Mouse (Mus musculus) hindbrain, embryonic 11.5 days (tissue): ENCODE data around the gene Snrpa1. TPM values are rescaled to one million over a fixed set of nuclear protein-coding genes. Genes with fewer than 3 reads are reported as not detected.

Source experiments
- ATAC-seq: fragments of 200-750 bp; cut with Nextera tagmentation; 2 replicates; pipeline ENCODE4 v1.8.0; 2017; ENCODE audit warnings: mild to moderate bottlenecking, moderate TSS enrichment, moderate library complexity; ENCODE audit not compliant: low FRiP score
- DNase-seq: peaks from one replicate; pipeline ENCODE4 v3.0.0-alpha.2; 2015; ENCODE audit warnings: low spot score
- H3K27ac ChIP-seq: fragments of 300-500 bp; sonication (generic); 2 replicates; pipeline ENCODE4 v1.5.1; 2014; ENCODE audit warnings: mild to moderate bottlenecking, low read depth, low read length
- H3K27me3 ChIP-seq: fragments of 300-500 bp; sonication (generic); 2 replicates; pipeline ENCODE4 v1.6.1; 2014; ENCODE audit warnings: mild to moderate bottlenecking, low read length, moderate library complexity, mixed read lengths; ENCODE audit not compliant: control insufficient read depth, insufficient read depth
- H3K36me3 ChIP-seq: fragments of 300-500 bp; sonication (generic); 2 replicates; pipeline ENCODE4 v1.6.1; 2014; ENCODE audit warnings: mild to moderate bottlenecking, low read length, moderate library complexity, mixed read lengths; ENCODE audit not compliant: control insufficient read depth, insufficient read depth
- H3K4me1 ChIP-seq: fragments of 300-500 bp; sonication (generic); replicated peaks from 2 replicates; pipeline ENCODE4 v1.6.1; 2014; ENCODE audit warnings: low read length, mixed read lengths; ENCODE audit not compliant: control insufficient read depth, insufficient read depth
- H3K4me2 ChIP-seq: fragments of 300-500 bp; sonication (generic); replicated peaks from 2 replicates; pipeline ENCODE4 v1.6.1; 2014; ENCODE audit warnings: mild to moderate bottlenecking, low read depth, low read length
- H3K4me3 ChIP-seq: fragments of 300-500 bp; sonication (generic); 2 replicates; pipeline ENCODE4 v1.5.1; 2014; ENCODE audit warnings: low read depth, low read length
- H3K9ac ChIP-seq: fragments of 300-500 bp; sonication (generic); 2 replicates; pipeline ENCODE4 v1.6.1; 2014; ENCODE audit warnings: low read depth, low read length
- H3K9me3 ChIP-seq: fragments of 300-500 bp; sonication (generic); 2 replicates; pipeline ENCODE4 v1.6.1; 2016; ENCODE audit warnings: low read length; ENCODE audit not compliant: control insufficient read depth
- WGBS: fragments of 180-500 bp; shearing (Covaris S2); extraction: QIAGEN DNeasy Blood & Tissue Kit; methylation state at CpG from one replicate; pipeline ENCODE4 v1.1.7; 2014; 5-methylcytosine and 5-hydroxymethylcytosine counted together
- polyA plus RNA-seq: library from polyadenylated mRNA; unstranded; fragments of >200 nt; fragmentation: Nextera tagmentation; extraction: Ambion mirVana; gene quantifications from 2 replicates; pipeline ENCODE4 v1.2.1, GENCODE M21; 2014

Snrpa1 gene
- polyA plus RNA-seq, 1 experiment from 2014 or later: 234 TPM

GRCm38 (mm10) chr7:66115821-66116343 is 57.1 kb downstream of the Snrpa1 start:
- no peak overlapping the region for H3K4me2 ChIP-seq
- no peaks in the 10 kb centered on the region for H3K36me3 ChIP-seq

GRCm38 (mm10) chr7:66116906-66117482 is 58.2 kb downstream of the Snrpa1 start:
- H3K9me3 ChIP-seq: no peaks in the 10 kb centered on the region
- H3K27me3 ChIP-seq: no peaks in the 10 kb centered on the region
- no peaks in the 10 kb centered on the region for H3K36me3 ChIP-seq
- H3K4me2 ChIP-seq: no peak overlapping the region
- H3K27ac ChIP-seq: no peak overlapping the region
- DNase-seq (no peak), ATAC-seq (no peak)
- H3K4me1 ChIP-seq: no peaks in the 10 kb centered on the region
- H3K4me3 ChIP-seq: no peak overlapping the region
- no peak overlapping the region for H3K9ac ChIP-seq
- 85% methylated on average over 8 of the region's 8 CpGs for WGBS

More at GRCm38 (mm10) chr7:66115821-66116343, 57.1 kb downstream of the Snrpa1 start:
- ATAC-seq (no peak), DNase-seq (no peak)
- no peaks in the 10 kb centered on the region for H3K27me3 ChIP-seq
- H3K27ac ChIP-seq: no peak overlapping the region
- no peak overlapping the region for H3K4me3 ChIP-seq
- H3K9me3 ChIP-seq: no peaks in the 10 kb centered on the region
- 0 out of 2 replicates have a peak, but pooled peaks cover under 1% of the 10 kb centered on the region for H3K4me1 ChIP-seq
- WGBS: 84% methylated on average over 11 of the region's 11 CpGs
- no peak overlapping the region for H3K9ac ChIP-seq

- H3K36me3 ChIP-seq: no peaks in the 10 kb centered on the region
- DNase-seq (no peak), ATAC-seq (no peak)
- no peaks in the 10 kb centered on the region for H3K27me3 ChIP-seq
- H3K27ac ChIP-seq: no peak overlapping the region
- H3K4me3 ChIP-seq: no peak overlapping the region
- no peak overlapping the region for H3K4me2 ChIP-seq
- 89% methylated on average over 3 of the region's 3 CpGs for WGBS
- no peaks in the 10 kb centered on the region for H3K4me1 ChIP-seq
- H3K9me3 ChIP-seq: no peaks in the 10 kb centered on the region
- no peak overlapping the region for H3K9ac ChIP-seq
These were observed 59.2 kb downstream of the Snrpa1 start for GRCm38 (mm10) chr7:66118046-66118445.

- Histone ChIP-seq H3K9ac (no peak overlapping the region), H3K9me3 (no peaks in the 10 kb centered on the region), H3K4me1 (no peaks in the 10 kb centered on the region), H3K27me3 (no peaks in the 10 kb centered on the region), H3K36me3 (no peaks in the 10 kb centered on the region), H3K4me2 (no peak overlapping the region), H3K27ac (no peak overlapping the region), H3K4me3 (no peak overlapping the region)
- DNase-seq (no peak), ATAC-seq (no peak)
- 84% methylated on average over 7 of the region's 7 CpGs for WGBS
These were observed 60.0 kb downstream of the Snrpa1 start for GRCm38 (mm10) chr7:66118796-66119195.

GRCm38 (mm10) chr7:66120139-66120538 is 61.3 kb downstream of the Snrpa1 start:
- Histone ChIP-seq H3K36me3 (no peaks in the 10 kb centered on the region), H3K27ac (no peak overlapping the region)

GRCm38 (mm10) chr7:66120702-66121396 is 62.0 kb downstream of the Snrpa1 start:
- Histone ChIP-seq H3K9ac (no peak overlapping the region), H3K27ac (no peak overlapping the region), H3K4me2 (no peak overlapping the region), H3K4me1 (no peaks in the 10 kb centered on the region), H3K36me3 (peaks cover 6% of the 10 kb centered on the region; the same call in 1 of the 2 replicates), H3K27me3 (no peaks in the 10 kb centered on the region), H3K4me3 (no peak overlapping the region), H3K9me3 (no peaks in the 10 kb centered on the region)
- ATAC-seq (no peak), DNase-seq (no peak)
- 71% methylated on average over 7 of the region's 7 CpGs for WGBS

More at GRCm38 (mm10) chr7:66120139-66120538, 61.3 kb downstream of the Snrpa1 start:
- DNase-seq (no peak), ATAC-seq (no peak)
- H3K4me2 ChIP-seq: no peak overlapping the region
- no peak overlapping the region for H3K4me3 ChIP-seq
- WGBS: 93% methylated on average over 1 of the region's 1 CpGs
- no peaks in the 10 kb centered on the region for H3K4me1 ChIP-seq
- no peaks in the 10 kb centered on the region for H3K27me3 ChIP-seq
- H3K9me3 ChIP-seq: no peaks in the 10 kb centered on the region
- no peak overlapping the region for H3K9ac ChIP-seq

Other genes with a start within 250 kb of the Snrpa1 start
- 1.1 and 2.4 TPM in 2 replicates for gene Pcsk6, start 197.3 kb upstream of the Snrpa1 start, polyA plus RNA-seq
- not detected in 2 replicates for gene Gm45213, start 15.4 kb upstream of the Snrpa1 start, polyA plus RNA-seq
- 88.2 and 90.4 TPM in 2 replicates for gene Selenos, start 20.6 kb downstream of the Snrpa1 start, polyA plus RNA-seq
- 20.4 and 30.4 TPM in 2 replicates for gene Chsy1, start 50.5 kb downstream of the Snrpa1 start, polyA plus RNA-seq